Mouse (Mus musculus) naive thymus-derived CD4-positive, alpha-beta T cell, adult 5 months (primary cell): ENCODE measurements around the gene Psme4. TPM values are rescaled to one million over a fixed set of nuclear protein-coding genes. Genes with fewer than 3 reads are reported as not detected.

Experiments
- polyA plus RNA-seq: library from polyadenylated mRNA; unstranded; fragments of 100-300 nt; shearing (Covaris generic); gene quantifications from one replicate; pipeline ENCODE4 v1.2.1, GENCODE M21; 2017

Psme4 gene
- polyA plus RNA-seq, result 18.9 TPM

GRCm38 (mm10) chr11:30771267-30771903, at the start of gene Psme4:
Psme4 (plus strand) TSS chr11:30771726.

GRCm38 (mm10) chr11:30885171-30885871, 113.8 kb downstream of the Psme4 start, which contains the start of the genes Gpr75 and Asb3:
Gpr75 (plus strand) TSS chr11:30885358.
Asb3 (plus strand) TSS chr11:30885416.

Other genes with a start within 250 kb of the Psme4 start
- gene Acyp2, start 122.1 kb upstream of the Psme4 start, polyA plus RNA-seq, result not detected
- gene Gpr75, start 113.6 kb downstream of the Psme4 start, polyA plus RNA-seq, result not detected
- gene Asb3, start 113.7 kb downstream of the Psme4 start, polyA plus RNA-seq, result 37.2 TPM
- 4.7 TPM for gene Erlec1, start 182.6 kb downstream of the Psme4 start, polyA plus RNA-seq
- gene Chac2, start 214.6 kb downstream of the Psme4 start, polyA plus RNA-seq, result 4.4 TPM